In genomic region chr19:58419685-58420084, GRCm38 (mm10) we compare ENCODE assay signal across 12 mouse cellular contexts. TPM values are rescaled to one million over a fixed set of nuclear protein-coding genes. Genes with fewer than 3 reads are reported as not detected.
DNase-seq lines count a peak whose midpoint lies in the region; ATAC-seq lines count a peak whose summit lies in the region.
"Had no signal": no experiment of that assay in that cellular context is flagged by ENCODE, and none has a peak within 500 bp of the region (broad histone marks: within the 10 kb centered on the region; RNA-seq: fewer than 3 reads in every experiment).

No protein-coding gene starts in this region.

- H3K4me1 ChIP-seq in embryonic facial prominence, embryonic 13.5 days: peaks cover 9% of the 10 kb centered on the region
- H3K4me1 ChIP-seq in neural tube, embryonic 13.5 days (replicated peaks): peaks cover 27% of the 10 kb centered on the region

- H3K4me3 ChIP-seq in embryonic facial prominence, embryonic 13.5 days: no peak overlapping the region
- H3K4me3 ChIP-seq in neural tube, embryonic 13.5 days: no peak overlapping the region
- H3K4me3 ChIP-seq: megakaryocyte, embryonic 14.5 days had no signal

- peak; percentile 31 to 48 for DNase-seq in kidney, postnatal 4 days
- no peak for DNase-seq in kidney, adult 8-10 months
- DNase-seq in embryo, embryonic 11 days: peak; percentile 71
- DNase-seq in adrenal gland, adult 8-10 months: no peak
- no peak for DNase-seq in adrenal gland, adult 18-20 months (ENCODE audit: low spot score in 2 of 2)
- DNase-seq: cerebellum, adult 11-12 months; kidney, postnatal 10 days; thymus, postnatal 4 days had no signal

- no peak overlapping the region for H3K9ac ChIP-seq in embryonic facial prominence, embryonic 13.5 days
- no peak overlapping the region for H3K9ac ChIP-seq in neural tube, embryonic 13.5 days

- no peaks in the 10 kb centered on the region for H3K27me3 ChIP-seq in embryonic facial prominence, embryonic 13.5 days
- H3K27me3 ChIP-seq in neural tube, embryonic 13.5 days: no peaks in the 10 kb centered on the region
- H3K27me3 ChIP-seq: megakaryocyte, embryonic 14.5 days had no signal

- H3K27ac ChIP-seq in embryonic facial prominence, embryonic 13.5 days: 0 out of 2 replicates have a peak overlapping the region, but pooled peaks have one; percentile 7
- peak overlapping the region; percentile 54; the same call in 1 of the 2 replicates for H3K27ac ChIP-seq in neural tube, embryonic 13.5 days (replicated peaks)

- no peak overlapping the region for H3K4me2 ChIP-seq in embryonic facial prominence, embryonic 13.5 days
- H3K4me2 ChIP-seq in neural tube, embryonic 13.5 days: no peak overlapping the region

- no peaks in the 10 kb centered on the region for H3K36me3 ChIP-seq in embryonic facial prominence, embryonic 13.5 days
- peaks cover 5% of the 10 kb centered on the region; the same call in 1 of the 2 replicates for H3K36me3 ChIP-seq in neural tube, embryonic 13.5 days

- ATAC-seq in embryonic facial prominence, embryonic 13.5 days (ENCODE audit: insufficient number of reproducible peaks, insufficient read depth, low FRiP score, low TSS enrichment, low read depth): no peak
- ATAC-seq in neural tube, embryonic 13.5 days (ENCODE audit: low read depth): no peak
- ATAC-seq in megakaryocyte-erythroid progenitor cell, adult 5-6 weeks (replicated peaks; ENCODE audit: low FRiP score, low TSS enrichment, poor library complexity, severe bottlenecking): no peak

- H3K9me3 ChIP-seq in embryonic facial prominence, embryonic 13.5 days: no peaks in the 10 kb centered on the region
- no peaks in the 10 kb centered on the region for H3K9me3 ChIP-seq in neural tube, embryonic 13.5 days

- 20% methylated on average over 3 of the region's 3 CpGs for WGBS in embryonic facial prominence, embryonic 13.5 days
- 39% methylated on average over 3 of the region's 3 CpGs for WGBS in neural tube, embryonic 13.5 days

RNA-seq across cellular contexts. Expression of gene Gfra1, which starts 36.0 kb away (rescaled TPM):
- polyA plus RNA-seq in embryonic facial prominence, embryonic 13.5 days (2015; fragmentation: Nextera tagmentation; extraction: Ambion mirVana): 22.9 and 24.0 TPM in 2 replicates
- 72.7 and 83.3 TPM in 2 replicates for polyA plus RNA-seq in neural tube, embryonic 13.5 days (2015; fragmentation: Nextera tagmentation; extraction: Ambion mirVana)
- 1.2 and 3.2 TPM in 2 replicates for total RNA-seq in megakaryocyte-erythroid progenitor cell, adult 5-6 weeks (2014; fragmentation: Nextera tagmentation)
- total RNA-seq in megakaryocyte-erythroid progenitor cell, adult 5-6 weeks (2017): not detected in 2 replicates
- total RNA-seq in adrenal gland, adult 8-10 months (2022): 1 to 10 TPM; 1.1 to 5.7 (median 3.3) TPM
- total RNA-seq in adrenal gland, adult 18-20 months (2021): 1 to 10 TPM; 1.0 to 2.9 TPM

Comparison
In these comparisons a context has a peak if more than half of its experiments do, and no peak if none do; other contexts are left out.
1. DNase-seq: peak in kidney, postnatal 4 days (2 of 2) and embryo, embryonic 11 days (single experiment); none in kidney, adult 8-10 months (0 of 2), adrenal gland, adult 8-10 months (single experiment) and adrenal gland, adult 18-20 months (0 of 2).